Mouse (Mus musculus) embryonic fibroblast, embryonic 13.5 days (primary cell): ENCODE data around the gene Cald1.

Experiments
- CTCF ChIP-seq: IDR thresholded peaks from 2 replicates; pipeline ENCODE4 v1.5.1; 2011; ENCODE audit warnings: mild to moderate bottlenecking, control low read depth, low read length, moderate library complexity, borderline replicate concordance; ENCODE audit not compliant: insufficient read depth
- POLR2A ChIP-seq: IDR thresholded peaks from 2 replicates; pipeline ENCODE4 v1.6.1; 2011; ENCODE audit warnings: low read depth, mild to moderate bottlenecking, control low read depth, low read length, moderate library complexity

DNA sequence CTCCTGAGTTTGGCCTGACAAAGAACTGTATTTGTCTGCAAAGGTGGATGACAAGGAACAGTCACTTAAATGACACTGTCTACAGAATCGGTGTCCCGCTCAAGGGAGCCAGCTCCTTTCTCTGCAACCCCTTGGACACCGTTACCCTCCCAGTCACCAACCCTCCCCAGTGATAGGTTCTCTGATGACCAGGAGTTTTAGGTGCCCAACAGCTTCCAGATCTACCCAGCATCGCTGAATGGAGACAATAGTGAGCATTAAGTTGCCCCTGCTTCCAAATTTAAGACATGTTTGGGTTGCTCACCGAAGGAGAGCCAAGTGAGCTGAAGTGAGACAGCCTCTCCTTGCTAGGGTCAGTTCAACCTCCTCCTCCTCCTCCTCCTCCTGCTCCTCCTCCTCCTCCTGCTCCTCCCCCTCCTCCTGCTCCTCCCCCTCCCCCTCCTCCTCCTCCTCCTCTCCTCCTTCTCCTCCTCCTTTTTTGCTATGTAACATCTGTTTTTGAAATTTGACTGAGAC lies 70.5 kb downstream of the Cald1 start:
- TF ChIP-seq CTCF: no peak
- no peak for TF ChIP-seq POLR2A
